Mouse (Mus musculus) frontal cortex, postnatal 10 days (tissue): ENCODE measurements around the gene R3hdml.

Experiments used
- DNase-seq, 2 experiments: peaks; one replicate each; pipeline ENCODE4 v3.0.0; 2022; ENCODE audit warnings: low spot score in 2 of 2, mixed read lengths in 1 of 2

Gene R3hdml

DNA sequence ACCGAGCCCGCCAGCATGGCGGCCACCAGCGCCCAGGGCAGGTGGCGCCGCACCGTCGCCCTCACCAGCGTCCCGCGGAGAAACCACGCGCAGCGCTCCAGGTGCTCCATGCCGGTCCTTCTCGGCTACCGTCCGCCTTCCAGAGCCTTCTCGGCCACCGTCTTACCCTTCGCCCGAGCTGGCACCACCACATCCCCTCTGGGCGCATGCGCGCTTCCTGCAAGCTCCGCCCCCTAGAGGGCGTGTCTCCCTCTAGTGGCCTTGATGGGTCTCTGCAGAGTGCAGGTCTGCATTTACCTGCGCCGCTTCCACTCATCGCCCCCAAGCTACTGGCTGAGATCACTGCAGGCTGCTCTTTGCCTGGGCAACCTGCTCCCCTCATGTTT is 19.7 kb upstream of the R3hdml start, which contains the start of gene Fitm2:
Gene Fitm2, minus strand, starts transcription at position 164 of the 386 bp plus-strand sequence.
- peak; percentile 89 to 96 for DNase-seq

DNA sequence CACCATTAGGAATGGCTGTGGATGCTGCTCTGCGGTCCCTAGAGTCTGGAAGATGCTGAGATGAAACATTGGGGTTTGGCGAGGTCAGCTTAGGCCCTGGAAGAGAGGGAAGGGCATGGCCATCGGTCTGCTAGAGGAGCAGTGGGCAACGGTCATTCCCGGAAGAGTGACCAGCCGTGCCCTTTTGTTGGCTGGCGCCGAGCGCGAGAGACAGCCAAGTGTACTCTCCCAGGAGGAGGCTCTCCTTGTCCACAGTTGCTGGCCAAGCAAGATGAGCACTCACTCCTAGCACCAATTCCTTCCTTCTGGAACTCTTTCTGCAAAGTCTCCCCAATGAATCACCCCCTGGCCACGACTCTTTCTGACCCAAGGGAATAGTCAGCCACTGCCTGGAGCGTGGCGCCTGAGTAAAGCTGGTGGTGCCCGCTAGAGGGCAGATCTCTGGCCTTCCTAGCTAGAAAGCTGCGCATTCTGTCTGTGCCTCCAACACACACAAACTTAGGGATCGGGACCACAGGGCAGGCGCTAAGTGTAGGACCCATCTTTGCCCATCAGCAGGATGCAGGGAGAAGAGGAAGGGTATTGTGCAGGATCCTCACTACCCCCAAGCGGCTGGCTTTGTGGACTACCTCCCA is 11.8 kb upstream of the R3hdml start:
- DNase-seq: no peak

DNA sequence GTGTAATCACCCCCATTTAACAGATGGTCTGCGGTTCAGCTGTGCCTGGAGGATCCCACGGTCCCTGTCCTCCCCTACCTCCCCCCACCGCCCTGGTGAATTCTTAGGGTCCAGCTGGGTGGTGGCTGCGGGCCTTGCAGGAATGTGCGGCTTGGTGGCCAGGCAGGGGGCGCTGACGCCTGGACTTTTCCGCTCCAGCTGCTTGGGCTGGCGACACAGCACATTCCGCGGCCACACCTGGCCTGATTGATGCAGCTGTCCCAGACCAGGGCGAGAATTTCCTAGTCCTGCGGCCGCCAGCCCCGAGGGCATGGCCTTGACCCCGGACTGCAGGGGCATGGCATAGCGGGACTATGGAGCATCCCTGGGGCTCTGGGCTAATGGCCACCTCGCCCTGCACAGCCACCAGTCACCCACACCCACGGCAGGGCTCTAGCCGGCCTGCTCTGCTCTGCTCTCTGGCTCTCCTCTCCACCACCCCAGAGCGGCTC is 10.5 kb upstream of the R3hdml start:
- no peak for DNase-seq

DNA sequence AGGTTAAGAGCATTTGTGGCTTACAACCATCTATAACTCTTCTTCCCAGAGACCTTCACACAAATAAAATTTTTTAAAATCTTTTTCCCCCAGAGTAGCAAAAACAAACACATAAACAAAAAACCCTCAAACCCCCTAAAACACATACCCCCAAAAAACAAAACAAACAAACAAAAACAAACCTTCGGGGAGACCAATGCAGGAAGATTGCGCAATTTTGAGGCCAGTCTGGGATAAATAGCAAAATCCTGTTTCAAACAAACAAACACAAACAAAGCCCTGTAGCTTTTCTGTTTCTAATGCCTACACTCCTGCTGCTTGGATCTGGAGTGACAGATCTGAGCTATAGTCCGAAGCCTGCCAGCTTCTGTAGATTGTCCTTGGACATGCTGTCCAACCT is 4.8 kb upstream of the R3hdml start:
- no peak for DNase-seq

DNA sequence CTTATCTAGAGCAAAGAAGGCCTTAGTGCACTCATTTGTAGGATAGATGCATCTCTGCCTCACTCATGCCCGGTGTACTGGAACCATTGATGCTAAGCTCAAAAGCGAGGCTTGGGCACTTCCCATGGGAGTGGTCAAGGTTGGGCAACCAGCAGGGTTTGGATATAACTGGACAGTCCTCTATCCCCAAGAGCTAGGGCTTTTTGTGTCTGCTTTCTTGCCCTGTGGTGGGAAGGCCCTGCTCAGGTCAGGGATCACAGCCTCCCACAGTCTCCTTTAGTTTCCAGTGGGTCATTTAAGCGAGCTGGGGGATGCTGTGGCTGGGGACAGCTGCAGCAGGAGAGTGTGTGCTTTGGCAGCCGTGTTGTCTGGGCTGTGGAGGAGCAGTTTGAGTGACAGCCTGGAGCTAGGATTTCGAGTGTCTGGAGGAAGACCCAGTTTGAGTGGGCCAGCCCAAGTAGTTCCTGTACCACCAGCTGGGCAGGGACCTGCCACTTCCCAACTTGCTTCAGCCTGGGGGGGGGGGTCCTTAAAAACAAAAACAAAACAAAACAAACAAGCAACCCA is 2.3 kb upstream of the R3hdml start:
- no peak for DNase-seq

DNA sequence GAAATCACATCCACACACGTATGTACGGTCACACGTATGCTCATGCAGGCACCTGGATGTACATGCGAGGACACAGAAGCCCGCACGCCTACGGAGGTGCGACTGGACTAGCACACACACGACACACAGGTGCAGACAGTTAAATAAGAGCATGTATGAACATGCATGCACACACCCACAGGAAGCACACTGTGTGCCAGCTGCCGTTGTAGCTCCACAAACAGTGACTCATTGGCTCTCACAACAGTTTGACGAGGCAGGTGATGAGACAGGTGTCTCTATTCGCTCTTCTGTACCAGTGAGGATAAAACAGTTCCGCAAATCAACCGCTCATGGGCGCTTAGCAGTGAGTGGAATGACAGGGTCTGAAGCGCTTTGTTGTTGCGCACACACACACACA is 1.5 kb upstream of the R3hdml start:
- DNase-seq: no peak

DNA sequence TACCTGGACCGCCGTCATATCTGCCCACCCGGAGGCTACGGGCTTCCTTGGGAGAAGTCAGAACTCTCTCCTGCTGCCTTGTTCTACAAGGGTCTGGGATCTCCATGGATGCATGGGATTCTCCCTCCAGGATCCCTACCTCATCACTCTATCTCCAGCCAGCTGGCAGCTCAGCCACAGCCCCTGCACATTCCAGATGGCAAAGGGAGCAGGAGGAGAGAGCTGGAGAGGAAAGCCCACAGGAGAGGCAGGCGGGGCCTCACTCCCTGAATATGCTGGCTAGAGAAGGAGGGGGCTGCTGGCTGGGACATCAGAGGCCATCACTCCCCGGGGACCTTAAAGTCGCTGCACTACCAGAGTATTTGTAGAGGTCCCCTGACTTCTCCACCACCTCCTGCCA is 767 bp upstream of the R3hdml start:
- DNase-seq: no peak

DNA sequence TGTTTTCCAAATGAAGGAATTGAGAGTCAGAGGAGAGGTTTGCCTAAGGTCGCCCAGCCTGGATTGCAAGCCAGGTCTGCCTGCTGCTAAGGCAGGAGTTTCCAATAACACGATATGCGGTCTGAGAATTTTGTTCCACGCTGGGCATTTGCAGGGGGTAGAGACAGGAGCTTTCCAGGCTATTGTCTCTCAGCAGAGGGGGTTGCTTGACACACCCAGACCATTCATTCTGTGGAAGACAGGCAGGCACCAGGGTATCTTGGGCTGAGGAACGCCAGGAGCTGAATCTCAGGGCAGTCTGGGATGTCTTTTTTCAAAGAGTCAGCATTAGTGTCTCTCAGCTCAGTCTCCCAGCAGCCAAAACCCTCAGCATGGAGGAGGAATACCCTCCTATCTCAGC is 913 bp downstream of the R3hdml start:
- DNase-seq: no peak

GRCm38 (mm10) chr2:163493976-163494375 is 1.9 kb downstream of the R3hdml start:
- DNase-seq: no peak

GRCm38 (mm10) chr2:163494456-163494855 is 2.3 kb downstream of the R3hdml start:
- DNase-seq: no peak

GRCm38 (mm10) chr2:163502219-163502618 is 10.1 kb downstream of the R3hdml start:
- DNase-seq: no peak

- no peak for DNase-seq
Measured at GRCm38 (mm10) chr2:163503191-163503590, 11.1 kb downstream of the R3hdml start.

GRCm38 (mm10) chr2:163506300-163507004 is 14.3 kb downstream of the R3hdml start, which contains the start of gene Hnf4a:
Gene Hnf4a (plus strand): TSS chr2:163506808.
- DNase-seq: no peak

DNA sequence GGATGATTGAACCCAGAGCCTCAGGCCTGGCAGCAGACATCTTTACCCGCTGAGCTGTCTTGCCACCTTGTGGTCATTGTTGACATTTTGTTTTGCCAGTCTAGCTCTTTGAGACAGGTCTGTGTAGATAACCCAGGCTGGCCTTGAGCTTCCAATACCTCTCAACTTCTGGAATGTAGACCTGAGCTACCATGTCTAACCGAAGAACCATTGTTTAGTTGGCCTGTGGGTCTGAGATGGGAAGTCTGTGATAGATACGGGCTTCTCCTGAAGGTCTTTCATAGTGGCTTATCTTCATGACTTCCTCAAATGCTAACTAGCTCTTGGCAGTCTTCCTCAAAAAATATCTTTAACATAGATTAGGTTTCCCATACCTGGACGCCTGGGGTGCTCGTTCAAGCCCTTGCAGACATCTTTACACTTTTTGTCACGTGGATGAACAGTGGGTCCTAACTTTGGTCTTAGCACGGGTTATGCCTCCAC is 33.7 kb downstream of the R3hdml start:
- no peak for DNase-seq

- DNase-seq: no peak
Measured at GRCm38 (mm10) chr2:163527497-163527896, 35.4 kb downstream of the R3hdml start.

DNA sequence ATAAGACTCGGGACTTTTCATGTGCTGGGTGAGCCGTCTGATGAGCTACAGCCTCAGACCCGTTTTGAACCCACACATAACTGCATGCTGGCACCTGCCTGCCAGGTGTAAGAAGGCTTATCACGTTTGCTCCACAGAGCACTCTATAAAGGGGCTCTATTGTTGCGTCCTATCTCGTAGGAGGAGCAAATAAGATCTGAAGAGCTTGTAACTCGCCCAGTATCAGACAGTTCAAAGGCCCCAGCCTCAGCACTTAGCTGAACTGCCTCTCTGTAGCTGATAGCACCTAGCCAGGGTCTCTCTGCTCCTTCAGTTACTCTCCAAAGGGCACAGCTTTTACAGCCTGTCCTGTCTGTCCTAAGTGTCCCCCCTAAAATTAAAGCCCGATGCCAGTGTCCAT is 38.3 kb downstream of the R3hdml start:
- no peak for DNase-seq

- peak in 1 of 2 experiments; percentile 61 for DNase-seq
Measured at GRCm38 (mm10) chr2:163531917-163532316, 39.8 kb downstream of the R3hdml start.

DNA sequence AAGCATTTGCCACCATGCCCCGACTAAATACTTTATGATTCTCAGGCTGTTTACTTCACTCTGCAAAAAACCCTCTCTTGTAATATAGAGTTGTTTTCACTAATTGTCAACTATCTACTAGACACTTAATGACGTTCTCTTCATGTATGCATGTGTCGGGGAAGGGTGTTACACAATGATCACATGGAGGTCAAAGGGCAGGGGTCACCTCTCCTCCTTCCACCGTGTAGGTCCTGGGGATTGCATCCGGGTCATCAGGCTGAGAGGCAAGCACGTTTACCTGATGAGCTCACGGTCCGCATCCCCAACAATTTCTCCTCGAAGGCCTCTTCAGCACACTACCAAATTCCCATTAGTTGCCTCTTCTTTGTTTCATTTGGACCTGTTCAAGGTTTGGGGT is 41.1 kb downstream of the R3hdml start:
- no peak for DNase-seq

DNA sequence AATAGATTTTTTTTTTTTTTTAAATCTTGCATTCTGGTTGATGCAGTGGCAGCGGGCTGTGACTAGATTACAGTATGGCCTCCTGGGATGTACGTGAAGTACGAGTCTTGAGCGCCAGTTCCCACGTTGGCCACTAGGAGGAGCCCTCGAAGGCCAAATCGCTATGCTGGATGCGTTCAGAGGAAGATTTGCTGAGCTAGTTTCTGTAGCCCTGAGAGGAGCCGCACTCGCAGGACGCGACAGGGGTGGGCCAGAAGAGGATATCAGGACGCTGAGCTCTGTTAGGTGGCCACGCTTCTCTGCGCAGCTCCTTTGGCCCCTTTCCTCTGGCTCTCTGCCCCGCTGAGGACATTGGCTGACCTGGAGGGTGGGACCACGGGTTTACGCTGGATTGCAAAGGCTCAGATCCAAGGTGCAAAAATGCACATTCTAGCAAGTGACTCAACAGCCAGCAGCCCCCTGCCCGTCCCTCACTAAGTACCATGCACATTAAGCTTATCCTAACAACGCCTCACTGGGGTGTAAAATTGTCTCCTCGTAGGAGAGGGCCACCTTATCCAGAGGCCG is 42.9 kb downstream of the R3hdml start:
- DNase-seq: peak; percentile 81 to 88

GRCm38 (mm10) chr2:163537443-163537842 is 45.3 kb downstream of the R3hdml start:
- DNase-seq: no peak

DNA sequence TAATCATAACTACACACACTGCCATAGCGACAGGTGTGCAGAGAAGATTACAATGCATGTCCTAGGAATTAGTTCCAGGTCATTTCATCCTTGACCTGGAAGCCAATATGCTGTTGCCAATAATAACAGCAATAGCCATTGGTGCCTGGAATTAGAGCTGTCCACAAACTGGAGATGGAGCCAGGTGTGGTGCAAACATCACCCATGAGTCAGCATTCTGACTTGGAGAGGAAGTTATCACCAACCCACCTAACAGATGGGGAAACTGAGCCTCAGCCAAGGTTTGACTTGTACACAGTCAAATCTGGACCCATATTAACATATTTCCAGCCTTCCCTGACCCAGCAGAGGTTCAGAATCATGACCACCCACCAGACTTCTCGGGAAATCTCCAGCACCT is 46.3 kb downstream of the R3hdml start:
- no peak for DNase-seq

DNA sequence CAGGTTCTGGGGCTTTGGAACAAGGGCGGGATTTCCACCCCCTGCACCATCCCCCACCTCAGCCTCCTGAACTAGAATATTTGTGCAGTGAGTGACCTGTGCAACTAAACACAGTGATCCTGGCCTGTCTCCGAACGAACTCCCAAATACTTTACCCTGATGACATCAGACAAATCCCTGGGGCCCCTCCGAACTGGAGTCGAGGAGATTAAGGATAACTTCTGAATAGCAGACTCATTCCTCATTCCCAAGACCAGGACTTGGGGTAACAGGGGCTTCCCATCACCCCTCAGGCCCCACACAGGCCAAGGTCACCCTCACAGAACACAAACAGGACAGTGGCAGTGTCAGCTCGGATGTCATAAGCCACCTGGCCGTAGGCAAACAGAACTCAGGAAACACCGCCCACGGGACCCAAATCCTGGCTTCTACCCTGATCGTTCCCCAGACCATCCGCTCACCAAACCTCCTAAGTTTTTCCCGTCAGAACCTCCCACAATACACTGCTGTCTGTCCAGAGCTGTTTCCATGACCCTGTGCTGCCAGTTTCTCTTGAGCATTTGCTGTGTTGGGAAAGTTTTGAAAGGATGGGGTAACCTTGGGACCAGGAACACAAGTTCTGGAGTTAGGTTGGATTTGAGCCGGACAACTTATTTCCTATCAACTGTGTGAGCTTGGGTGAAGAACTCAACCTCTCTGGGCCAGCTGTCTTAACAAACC is 47.4 kb downstream of the R3hdml start:
- no peak for DNase-seq
